9 mouse cellular contexts compared by ENCODE assay signal in genomic region chr19:47402976-47403375, GRCm38 (mm10).
DNase-seq lines count a peak whose midpoint lies in the region; ATAC-seq and TF ChIP-seq lines count a peak whose summit lies in the region.
"Had no signal": no experiment of that assay in that cellular context is flagged by ENCODE, and none has a peak within 500 bp of the region (broad histone marks: within the 10 kb centered on the region; RNA-seq: fewer than 3 reads in every experiment).

No protein-coding gene starts in this region.

- H3K4me3 ChIP-seq in kidney, embryonic 16.5 days (ENCODE audit: low read length), result no peak overlapping the region
- H3K4me3 ChIP-seq in kidney, adult 2 months (ENCODE audit: insufficient read depth, low read depth, low read length), result no peak overlapping the region
- no peak overlapping the region for H3K4me3 ChIP-seq in intestine, embryonic 15.5 days (replicated peaks)
- H3K4me3 ChIP-seq: megakaryocyte, embryonic 14.5 days had no signal

- H3K27ac ChIP-seq in kidney, embryonic 16.5 days (ENCODE audit: low read length), result peak overlapping the region; percentile 69
- no peak overlapping the region for H3K27ac ChIP-seq in kidney, adult 2 months (ENCODE audit: insufficient read depth, low read depth, low read length)
- peak overlapping the region; percentile 95 for H3K27ac ChIP-seq in intestine, embryonic 15.5 days

- WGBS in kidney, embryonic 16.5 days, result 18% methylated on average over 6 of the region's 6 CpGs
- WGBS in kidney, adult 2 months, result 47% methylated on average over 6 of the region's 6 CpGs
- WGBS in intestine, embryonic 15.5 days, result 9% methylated on average over 6 of the region's 6 CpGs

- H3K36me3 ChIP-seq in kidney, embryonic 16.5 days (ENCODE audit: insufficient read depth, low read length), result no peaks in the 10 kb centered on the region
- H3K36me3 ChIP-seq in kidney, adult 2 months (ENCODE audit: control insufficient read depth, insufficient read depth, low read length), result no peaks in the 10 kb centered on the region
- no peaks in the 10 kb centered on the region for H3K36me3 ChIP-seq in intestine, embryonic 15.5 days

- H3K9ac ChIP-seq in kidney, embryonic 16.5 days (replicated peaks; ENCODE audit: low read length), result 0 out of 2 replicates have a peak overlapping the region, but pooled peaks have one; percentile 10
- H3K9ac ChIP-seq in intestine, embryonic 15.5 days, result peak overlapping the region; percentile 2; the same call in 1 of the 2 replicates

- no peak overlapping the region for H3K4me2 ChIP-seq in kidney, embryonic 16.5 days (replicated peaks; ENCODE audit: low read depth, low read length)
- peak overlapping the region; percentile 45 for H3K4me2 ChIP-seq in intestine, embryonic 15.5 days (replicated peaks)

- DNase-seq in kidney, adult 2 months, result no peak
- no peak for DNase-seq in frontal cortex, postnatal 36 days (ENCODE audit: low spot score in 2 of 2)
- no peak for DNase-seq in adrenal gland, postnatal 36 days
- DNase-seq in kidney, postnatal 36 days, result no peak

- H3K4me1 ChIP-seq in kidney, embryonic 16.5 days (ENCODE audit: insufficient read depth, low read length), result peaks cover 30% of the 10 kb centered on the region
- no peaks in the 10 kb centered on the region for H3K4me1 ChIP-seq in kidney, adult 2 months (ENCODE audit: control insufficient read depth, insufficient read depth, low read length)
- H3K4me1 ChIP-seq in intestine, embryonic 15.5 days (replicated peaks), result peaks cover 41% of the 10 kb centered on the region
- H3K4me1 ChIP-seq: megakaryocyte, embryonic 14.5 days had no signal

- ATAC-seq in kidney, embryonic 16.5 days (ENCODE audit: low FRiP score, low TSS enrichment), result peak; percentile 83
- peak; percentile 95 for ATAC-seq in erythroid progenitor cell, adult 5-6 weeks (replicated peaks; ENCODE audit: low FRiP score, poor library complexity, severe bottlenecking)
- ATAC-seq in intestine, embryonic 15.5 days, result peak; percentile 97
- peak; percentile 77 for ATAC-seq in megakaryocyte progenitor cell, adult 5-6 weeks (replicated peaks; ENCODE audit: poor library complexity)

- H3K27me3 ChIP-seq in kidney, embryonic 16.5 days (ENCODE audit: insufficient read depth, low read length), result no peaks in the 10 kb centered on the region
- no peaks in the 10 kb centered on the region for H3K27me3 ChIP-seq in kidney, adult 2 months (replicated peaks; ENCODE audit: control insufficient read depth, insufficient read depth, low read length)
- no peaks in the 10 kb centered on the region for H3K27me3 ChIP-seq in intestine, embryonic 15.5 days (replicated peaks)

- no peaks in the 10 kb centered on the region for H3K9me3 ChIP-seq in kidney, embryonic 16.5 days (ENCODE audit: low read length)
- H3K9me3 ChIP-seq in intestine, embryonic 15.5 days, result no peaks in the 10 kb centered on the region

- no peak for TF ChIP-seq CTCF in kidney, adult 2 months (conservative IDR thresholded peaks at IDR 0.05; ENCODE audit: insufficient read depth, insufficient read length, low read depth, low read length)

- no peak for TF ChIP-seq POLR2A in kidney, adult 2 months (IDR thresholded peaks at IDR 0.05; ENCODE audit: low read depth, low read length)
